Mouse (Mus musculus) adrenal gland, adult (tissue): ENCODE data around the gene Mapk9.
"Not testable (repeated sequence)": the region's sequence is repeated elsewhere in the genome, so short reads cannot be mapped to it uniquely, and the experiment has no call there.

Source experiments
- DNase-seq, 2 experiments: peaks; one replicate each; pipeline ENCODE4 v3.0.0; 2022 to 2023; ENCODE audit warnings: low spot score in 1 of 2; ENCODE audit not compliant: inconsistent age in 2 of 2

The Mapk9 gene

GRCm38 (mm10) chr11:49846401-49847070 lies at the start of gene Mapk9:
Gene Mapk9, plus strand, starts transcription at chr11:49846751.
- peak; percentile 99 for DNase-seq

GRCm38 (mm10) chr11:49798931-49799330 lies 47.6 kb upstream of the Mapk9 start:
- no peak for DNase-seq

- no peak for DNase-seq
Observed at GRCm38 (mm10) chr11:49801516-49801915, 45.0 kb upstream of the Mapk9 start.

- no peak for DNase-seq
Observed at GRCm38 (mm10) chr11:49803801-49804200, 42.8 kb upstream of the Mapk9 start.

GRCm38 (mm10) chr11:49806218-49806617 lies 40.3 kb upstream of the Mapk9 start:
- DNase-seq = no peak

- DNase-seq = no peak
Observed at GRCm38 (mm10) chr11:49808946-49809345, 37.6 kb upstream of the Mapk9 start.

- DNase-seq = not testable (repeated sequence)
Observed at GRCm38 (mm10) chr11:49810696-49811095, 35.9 kb upstream of the Mapk9 start.

- DNase-seq = peak in 1 of 2 experiments; percentile 44
Observed at GRCm38 (mm10) chr11:49811099-49811541, 35.4 kb upstream of the Mapk9 start.

- no peak for DNase-seq
Observed at GRCm38 (mm10) chr11:49811879-49812278, 34.7 kb upstream of the Mapk9 start.

GRCm38 (mm10) chr11:49818869-49819566 lies 27.5 kb upstream of the Mapk9 start:
- no peak for DNase-seq

- no peak for DNase-seq
Observed at GRCm38 (mm10) chr11:49819676-49820075, 26.9 kb upstream of the Mapk9 start.

GRCm38 (mm10) chr11:49820928-49821327 lies 25.6 kb upstream of the Mapk9 start:
- DNase-seq = no peak

GRCm38 (mm10) chr11:49821546-49821945 lies 25.0 kb upstream of the Mapk9 start:
- DNase-seq = no peak

GRCm38 (mm10) chr11:49822337-49822736 lies 24.2 kb upstream of the Mapk9 start:
- DNase-seq = no peak

GRCm38 (mm10) chr11:49824896-49825295 lies 21.7 kb upstream of the Mapk9 start:
- DNase-seq = peak; percentile 65 to 92

- no peak for DNase-seq
Observed at GRCm38 (mm10) chr11:49827243-49827642, 19.3 kb upstream of the Mapk9 start.

- no peak for DNase-seq
Observed at GRCm38 (mm10) chr11:49829176-49829745, 17.3 kb upstream of the Mapk9 start.

GRCm38 (mm10) chr11:49831980-49832379 lies 14.6 kb upstream of the Mapk9 start:
- DNase-seq = no peak

GRCm38 (mm10) chr11:49832962-49833361 lies 13.6 kb upstream of the Mapk9 start:
- DNase-seq = no peak

GRCm38 (mm10) chr11:49834248-49834647 lies 12.3 kb upstream of the Mapk9 start:
- DNase-seq = no peak

- no peak for DNase-seq
Observed at GRCm38 (mm10) chr11:49835257-49835956, 11.1 kb upstream of the Mapk9 start.
